Mouse (Mus musculus) T-cell, adult 2 months (primary cell): ENCODE measurements at regions not wholly inside any gene's neighbourhood (a gene's known extent, or its start where the extent isn't known, plus 50 kb on each side); places are given as distances from the start of the nearest gene placed in this dataset.
"Not testable (repeated sequence)": the region's sequence is repeated elsewhere in the genome, so short reads cannot be mapped to it uniquely, and the experiment has no call there.

ENCODE experiments used
- DNase-seq: peaks from one replicate; pipeline ENCODE4 v3.0.0; 2022; ENCODE audit warnings: low spot score

DNA sequence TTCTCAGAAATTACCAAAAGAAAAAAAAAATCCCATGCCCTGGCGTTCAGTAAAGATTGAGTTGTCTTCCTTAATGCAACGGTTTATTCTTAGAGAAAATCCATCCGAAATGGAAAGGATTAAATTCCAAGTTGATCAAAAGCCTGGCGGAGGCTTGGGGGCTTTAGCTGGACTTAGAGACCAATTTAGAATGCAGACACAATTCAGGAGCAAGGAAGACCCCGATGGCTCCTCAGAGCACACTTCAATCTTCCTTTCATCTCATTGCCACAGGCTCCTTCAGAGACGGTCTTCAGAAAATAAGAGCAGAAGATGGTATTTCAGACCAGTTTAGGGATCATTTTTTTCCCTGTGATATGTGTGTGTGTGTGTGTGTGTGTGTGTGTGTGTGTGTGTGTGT is 171.8 kb downstream of the Ankrd50 start:
- no peak for DNase-seq

GRCm38 (mm10) chr3:38312121-38312520 is 172.5 kb downstream of the Ankrd50 start:
- DNase-seq, result no peak

DNA sequence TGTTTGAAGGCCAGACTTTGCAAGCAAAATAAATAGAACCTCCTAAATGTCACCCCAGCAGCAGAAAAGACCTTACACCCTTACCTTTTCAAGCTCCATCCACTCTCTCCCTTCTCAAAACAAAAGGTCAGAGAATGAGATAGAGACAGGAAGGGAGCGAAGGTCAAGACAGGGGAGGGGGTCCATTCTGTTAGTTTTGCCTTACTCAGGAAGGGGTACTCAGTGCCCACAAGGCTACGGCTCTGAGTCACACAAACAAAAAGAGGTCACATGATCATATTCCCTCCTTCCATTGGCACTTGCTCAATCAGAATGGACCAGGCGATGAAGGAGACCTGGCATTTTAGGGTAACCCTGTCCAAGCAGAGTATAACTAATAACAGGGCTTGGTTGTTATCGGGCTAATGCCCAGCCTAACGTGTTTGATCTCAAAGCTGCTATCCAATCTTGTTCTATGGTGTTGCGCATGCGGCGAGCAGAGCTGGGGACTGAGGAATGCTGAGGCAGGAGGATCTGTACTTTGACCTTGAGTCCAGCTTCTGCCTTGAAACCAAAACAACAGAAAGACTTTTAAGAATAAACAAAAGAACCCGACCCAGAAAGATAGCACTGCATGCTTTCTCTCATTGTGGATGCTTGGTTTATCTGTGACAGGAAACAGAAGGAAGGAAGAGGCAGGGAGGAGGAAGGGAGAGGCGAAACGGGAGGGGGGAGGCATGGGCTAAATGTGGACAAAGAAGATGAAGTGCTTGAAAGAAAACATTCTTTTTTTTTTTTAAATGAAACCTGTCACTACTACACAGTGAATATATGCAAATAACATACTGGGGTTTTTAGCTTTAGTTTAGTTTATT is 184.5 kb downstream of the Ankrd50 start:
- no peak for DNase-seq

DNA sequence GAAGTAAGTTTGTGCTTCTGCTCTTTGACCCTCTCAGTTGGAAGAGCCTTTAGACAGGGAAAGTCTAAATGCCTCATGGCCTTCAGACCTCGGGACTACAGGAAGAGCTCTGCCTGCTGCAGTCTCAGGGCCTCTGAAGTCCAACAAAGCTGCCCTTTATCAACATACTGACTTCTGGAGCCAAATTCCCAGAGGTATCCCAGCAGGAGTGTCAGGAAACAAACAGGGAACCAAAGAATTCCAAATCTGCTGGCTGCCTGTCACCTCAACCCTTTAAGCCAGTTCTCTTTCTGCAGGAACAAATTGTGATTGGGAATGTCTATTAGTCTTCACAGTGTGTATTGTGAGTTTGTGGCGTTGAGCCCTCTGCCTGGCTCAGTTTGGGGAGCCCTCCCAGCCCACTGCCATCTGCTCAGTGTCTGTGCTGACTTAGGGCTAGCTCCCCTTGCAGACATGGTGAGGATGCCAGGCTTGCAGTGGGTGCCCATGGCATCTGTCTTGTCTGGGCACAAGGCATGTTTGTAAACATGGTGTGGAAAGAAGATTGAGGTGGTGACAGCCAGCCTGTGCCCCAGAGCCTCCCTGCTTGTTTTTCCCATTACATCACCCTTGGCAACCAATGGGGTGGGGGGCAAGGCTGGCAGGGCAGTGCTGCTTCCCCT is 185.3 kb downstream of the Ankrd50 start:
- DNase-seq, result no peak

GRCm38 (mm10) chr3:38297499-38297898 is 187.1 kb downstream of the Ankrd50 start:
- no peak for DNase-seq

- no peak for DNase-seq
Measured at GRCm38 (mm10) chr3:38289062-38289461, 195.6 kb downstream of the Ankrd50 start.

- peak; percentile 77 for DNase-seq
Measured at GRCm38 (mm10) chr3:38283687-38284124, 200.9 kb downstream of the Ankrd50 start.

DNA sequence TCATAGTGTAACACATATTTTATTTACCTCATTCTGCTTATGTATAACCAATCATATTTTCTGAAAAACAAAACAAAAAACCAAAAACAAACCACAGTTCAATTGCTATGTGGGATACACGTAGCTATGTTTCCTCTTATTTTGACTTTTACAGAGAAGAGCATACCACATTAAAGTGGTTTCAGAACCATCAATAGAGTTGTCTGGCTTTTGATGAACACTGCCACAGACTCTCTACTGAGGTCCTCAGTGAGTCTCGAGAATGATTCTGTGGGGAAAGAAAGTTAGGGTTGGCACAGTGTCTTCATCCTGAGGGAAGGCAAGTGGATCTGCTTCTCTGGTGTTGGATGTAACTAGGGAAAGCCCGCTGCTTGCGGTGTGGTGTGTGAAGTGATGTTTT is 201.8 kb downstream of the Ankrd50 start:
- DNase-seq, result peak; percentile 56

GRCm38 (mm10) chr3:38281683-38282082 is 203.0 kb downstream of the Ankrd50 start:
- no peak for DNase-seq

DNA sequence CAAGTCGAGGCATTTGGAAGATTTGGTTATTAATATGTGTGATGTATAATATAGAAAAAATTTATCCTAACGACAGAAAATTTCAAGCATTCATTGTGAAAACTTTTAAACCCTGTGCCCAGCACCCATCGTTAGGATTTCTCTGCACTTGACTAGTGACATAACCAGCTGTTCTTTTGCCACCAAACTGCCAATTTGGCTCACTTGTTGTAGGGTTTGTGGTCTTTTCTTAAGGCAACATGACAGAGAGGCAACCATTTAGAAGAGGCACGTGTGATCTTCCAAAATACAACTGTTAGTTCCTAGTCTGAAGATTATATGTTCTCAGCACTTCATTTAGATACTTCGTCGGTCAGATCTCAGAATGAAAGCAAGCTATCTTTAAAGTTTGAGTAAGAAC is 203.8 kb downstream of the Ankrd50 start:
- DNase-seq, result no peak

- peak; percentile 90 for DNase-seq
Measured at GRCm38 (mm10) chr3:38280105-38280504, 204.5 kb downstream of the Ankrd50 start.

- DNase-seq, result no peak
Measured at GRCm38 (mm10) chr3:38276948-38277504, 207.6 kb downstream of the Ankrd50 start.

DNA sequence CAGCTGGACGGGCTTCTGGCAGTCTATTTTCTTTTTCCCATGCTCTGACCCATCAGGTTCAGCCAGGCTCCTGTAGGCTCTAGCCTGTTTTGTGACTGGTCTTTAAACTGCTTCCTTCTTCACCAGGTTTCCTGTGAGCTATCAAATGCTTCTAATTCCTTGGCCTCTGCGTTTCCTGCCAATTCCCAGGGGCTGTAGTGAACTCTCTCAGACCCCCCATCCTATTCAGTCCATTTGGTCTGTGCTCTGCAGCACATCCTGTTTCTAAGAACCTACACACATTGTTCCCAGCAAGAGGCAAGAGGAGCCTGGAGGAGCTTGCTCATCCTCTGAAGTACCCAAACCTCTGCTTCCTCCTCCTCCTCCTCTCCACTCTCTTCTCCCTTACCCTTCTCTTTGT is 209.3 kb downstream of the Ankrd50 start:
- DNase-seq, result no peak

GRCm38 (mm10) chr3:38270742-38271141 is 213.9 kb downstream of the Ankrd50 start:
- DNase-seq, result no peak

DNA sequence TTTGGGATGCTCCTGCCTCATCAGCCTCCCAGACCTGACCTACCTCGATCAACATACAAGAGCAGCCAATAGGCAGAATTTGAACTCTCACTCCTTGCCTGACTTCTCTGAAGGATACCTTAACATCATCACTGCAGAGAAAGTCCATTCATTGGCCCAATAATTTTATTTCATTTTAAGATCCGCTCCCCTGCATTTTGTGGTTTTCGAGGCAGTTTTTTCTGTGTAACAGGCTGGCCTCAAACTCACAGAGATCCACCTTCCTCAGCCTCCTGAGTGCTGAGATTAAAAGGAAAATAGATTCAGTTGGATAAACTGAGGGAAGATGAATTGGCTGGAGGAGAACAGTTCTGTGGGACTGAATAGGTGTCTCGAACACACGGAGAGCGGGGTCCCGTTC is 216.4 kb downstream of the Ankrd50 start:
- no peak for DNase-seq

DNA sequence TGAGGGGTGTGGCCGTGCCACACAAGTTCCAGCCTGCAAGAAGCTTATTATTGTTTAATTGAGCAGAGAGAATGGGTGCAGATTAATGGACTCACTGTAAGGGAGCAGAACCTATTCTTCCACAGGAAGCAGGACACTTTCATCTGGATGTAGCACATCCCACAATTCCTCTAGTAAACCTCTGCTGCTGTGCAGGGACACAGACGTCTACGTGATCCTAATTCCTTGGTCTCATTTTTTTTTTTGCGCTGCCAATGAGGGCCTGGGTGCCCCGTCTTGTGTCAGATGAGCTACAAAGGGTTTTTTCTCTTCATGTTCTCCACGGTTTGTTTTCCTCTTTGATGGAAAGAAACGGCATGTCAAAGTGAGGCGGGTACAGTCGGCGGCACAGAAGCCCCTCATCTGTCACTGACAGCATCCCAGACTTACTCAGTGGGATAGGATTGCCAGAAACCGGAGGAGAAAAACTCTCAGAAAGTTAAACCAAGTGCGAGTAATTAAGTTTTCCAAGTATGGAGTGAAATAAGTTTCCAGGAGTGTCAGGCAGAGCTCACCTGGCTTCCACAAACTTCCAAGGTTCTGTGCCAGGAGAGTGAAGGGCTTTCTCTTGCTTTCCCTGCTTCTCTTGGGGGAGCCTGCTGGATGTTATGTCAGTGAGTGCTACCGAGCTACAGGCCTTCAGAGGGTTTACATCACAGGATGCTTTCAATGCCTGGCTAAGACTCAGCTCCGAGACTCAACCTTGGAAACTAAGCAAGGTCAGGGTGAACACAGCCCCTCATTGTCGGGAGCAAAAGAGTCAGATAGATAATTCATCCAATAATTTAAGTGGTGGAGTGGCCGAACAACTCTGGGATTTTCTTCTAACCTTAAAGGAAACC is 221.1 kb downstream of the Ankrd50 start:
- no peak for DNase-seq

GRCm38 (mm10) chr3:38261326-38262075 is 223.1 kb downstream of the Ankrd50 start:
- no peak for DNase-seq

DNA sequence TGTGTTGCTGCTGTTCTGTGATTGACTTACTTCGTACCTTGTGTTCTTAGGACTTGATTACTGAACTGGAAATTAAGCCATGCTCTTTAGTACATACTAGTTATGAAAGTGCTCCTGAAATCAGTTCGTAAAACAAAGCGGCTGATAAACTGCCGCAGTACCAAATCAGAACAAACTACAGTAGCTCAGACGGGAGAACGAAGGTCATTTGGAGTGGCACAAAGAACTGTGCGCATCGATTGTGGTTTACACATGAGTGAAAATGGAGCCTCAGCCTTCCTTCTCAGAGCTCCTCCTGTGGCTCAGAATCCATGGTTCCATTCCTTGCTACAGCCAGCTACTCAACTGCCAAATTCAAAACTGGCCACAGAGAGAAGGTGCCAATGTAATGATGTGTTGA is 225.4 kb downstream of the Ankrd50 start:
- not testable (repeated sequence) for DNase-seq

- no peak for DNase-seq
Measured at GRCm38 (mm10) chr3:38257843-38258290, 226.8 kb downstream of the Ankrd50 start.

DNA sequence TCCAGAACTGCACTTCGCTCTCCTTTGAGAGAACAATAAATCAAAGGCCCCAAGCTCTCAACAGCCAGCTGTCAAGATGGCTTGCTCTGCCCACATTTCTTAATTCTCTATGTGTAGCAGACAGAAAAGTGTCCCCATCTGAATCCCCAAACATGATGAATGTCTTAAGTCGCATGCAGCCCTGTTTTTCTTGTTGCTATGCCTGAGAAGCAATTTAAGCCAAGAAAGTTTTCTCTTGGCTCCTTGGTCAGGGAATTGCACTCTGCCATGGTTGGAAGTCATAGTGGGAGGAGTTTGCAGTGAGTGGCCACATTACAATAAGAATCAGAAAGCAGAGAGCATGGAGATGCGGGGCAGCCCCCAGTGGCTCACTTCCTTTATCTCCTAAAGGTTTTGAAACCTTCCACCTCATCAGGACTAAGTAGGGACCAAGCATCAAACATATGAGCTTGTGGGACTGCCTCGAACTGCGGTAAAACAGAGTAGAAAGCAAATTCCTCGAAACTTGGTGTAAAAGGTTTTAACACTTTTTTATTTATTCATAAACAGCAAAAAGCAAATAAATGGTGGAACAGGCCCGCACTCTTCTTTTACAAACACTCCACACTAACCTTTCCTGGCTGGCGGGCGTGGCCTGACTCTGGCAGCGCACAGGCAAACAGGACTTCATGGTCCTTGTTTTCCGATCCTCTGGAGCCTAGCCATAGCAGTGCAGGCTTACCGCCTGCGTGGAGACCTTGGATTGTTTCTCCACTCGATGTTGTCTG is 227.4 kb downstream of the Ankrd50 start:
- DNase-seq, result no peak

- no peak for DNase-seq
Measured at GRCm38 (mm10) chr3:38255674-38256073, 229.0 kb downstream of the Ankrd50 start.
